Mouse (Mus musculus) neural tube, embryonic 13.5 days (tissue): ENCODE data around the gene Pitpnm3. TPM values are rescaled to one million over a fixed set of nuclear protein-coding genes. Genes with fewer than 3 reads are reported as not detected.

Source experiments
- ATAC-seq: fragments of 200-750 bp; cut with Nextera tagmentation; 2 replicates; pipeline ENCODE4 v1.8.0; 2017; ENCODE audit warnings: low read depth, mild to moderate bottlenecking, moderate TSS enrichment, moderate library complexity
- H3K27ac ChIP-seq: fragments of 300-500 bp; sonication (generic); replicated peaks from 2 replicates; pipeline ENCODE4 v1.5.1; 2015; ENCODE audit warnings: moderate library complexity, mild to moderate bottlenecking, inconsistent platforms
- H3K27me3 ChIP-seq: fragments of 300-500 bp; sonication (generic); 2 replicates; pipeline ENCODE4 v1.6.1; 2015; ENCODE audit warnings: mild to moderate bottlenecking, inconsistent platforms
- H3K36me3 ChIP-seq: fragments of 300-500 bp; sonication (generic); 2 replicates; pipeline ENCODE4 v1.6.1; 2015; ENCODE audit warnings: mild to moderate bottlenecking, inconsistent platforms
- H3K4me1 ChIP-seq: fragments of 300-500 bp; sonication (generic); replicated peaks from 2 replicates; pipeline ENCODE4 v1.6.1; 2015; ENCODE audit warnings: inconsistent platforms
- H3K4me2 ChIP-seq: fragments of 300-500 bp; sonication (generic); 2 replicates; pipeline ENCODE4 v1.6.1; 2015; ENCODE audit warnings: inconsistent platforms, mild to moderate bottlenecking, moderate library complexity
- H3K4me3 ChIP-seq: fragments of 300-500 bp; sonication (generic); 2 replicates; pipeline ENCODE4 v1.5.1; 2015; ENCODE audit warnings: mild to moderate bottlenecking, inconsistent platforms
- H3K9ac ChIP-seq: fragments of 300-500 bp; sonication (generic); 2 replicates; pipeline ENCODE4 v1.6.1; 2015; ENCODE audit warnings: moderate library complexity, mild to moderate bottlenecking, inconsistent platforms
- H3K9me3 ChIP-seq: fragments of 300-500 bp; sonication (generic); 2 replicates; pipeline ENCODE4 v1.6.1; 2016; ENCODE audit warnings: inconsistent platforms
- WGBS: fragments of 180-500 bp; shearing (Covaris S2); methylation state at CpG from one replicate; pipeline ENCODE4 v1.1.7; 2015; 5-methylcytosine and 5-hydroxymethylcytosine counted together
- polyA plus RNA-seq: library from polyadenylated mRNA; unstranded; fragments of >200 nt; fragmentation: Nextera tagmentation; extraction: Ambion mirVana; gene quantifications from 2 replicates; pipeline ENCODE4 v1.2.1, GENCODE M21; 2015

The Pitpnm3 gene
- polyA plus RNA-seq, 1 experiment from 2014 or later = 1.8 TPM

GRCm38 (mm10) chr11:72060416-72060815 lies 75.2 kb downstream of the Pitpnm3 start:
- peaks cover 7% of the 10 kb centered on the region; the same call in 1 of the 2 replicates for H3K36me3 ChIP-seq
- no peak overlapping the region for H3K4me3 ChIP-seq
- WGBS = 85% methylated on average over 9 of the region's 9 CpGs
- H3K4me2 ChIP-seq = no peak overlapping the region
- no peaks in the 10 kb centered on the region for H3K27me3 ChIP-seq
- ATAC-seq = no peak
- peaks cover 7% of the 10 kb centered on the region; the same call in 1 of the 2 replicates for H3K4me1 ChIP-seq
- peaks cover 12% of the 10 kb centered on the region; the same call in 1 of the 2 replicates for H3K9me3 ChIP-seq
- no peak overlapping the region for H3K9ac ChIP-seq
- H3K27ac ChIP-seq = no peak overlapping the region

DNA sequence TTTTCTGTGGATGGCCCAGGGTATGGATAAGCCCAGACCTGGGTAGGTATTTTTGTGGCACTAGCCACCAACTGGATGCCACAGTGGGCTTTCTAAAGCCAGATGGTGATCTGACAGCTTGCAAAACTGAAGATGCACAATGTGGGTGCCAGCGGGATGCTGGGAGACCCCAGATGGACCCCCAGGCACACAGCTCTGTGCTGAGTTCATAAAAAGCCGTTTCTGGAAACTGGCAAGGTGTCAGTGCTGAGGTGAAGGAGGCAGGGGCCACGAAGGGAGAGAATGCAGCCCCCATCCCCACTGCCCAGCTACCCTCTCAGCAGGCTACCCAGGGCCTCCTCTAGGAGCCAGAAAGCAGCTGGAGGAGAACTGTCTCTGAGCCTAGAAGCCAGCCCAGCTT lies 78.4 kb downstream of the Pitpnm3 start:
- H3K4me1 ChIP-seq = peaks cover 16% of the 10 kb centered on the region
- H3K27ac ChIP-seq = no peak overlapping the region
- no peak overlapping the region for H3K4me2 ChIP-seq
- ATAC-seq = no peak
- H3K27me3 ChIP-seq = peaks cover 10% of the 10 kb centered on the region; the same call in 1 of the 2 replicates
- H3K36me3 ChIP-seq = no peaks in the 10 kb centered on the region
- WGBS = 72% methylated on average over 3 of the region's 3 CpGs
- H3K9ac ChIP-seq = no peak overlapping the region
- H3K9me3 ChIP-seq = no peaks in the 10 kb centered on the region
- no peak overlapping the region for H3K4me3 ChIP-seq

- WGBS = 33% methylated on average over 2 of the region's 2 CpGs
- no peak for ATAC-seq
- H3K27me3 ChIP-seq = peaks cover 23% of the 10 kb centered on the region
- no peaks in the 10 kb centered on the region for H3K9me3 ChIP-seq
- H3K9ac ChIP-seq = no peak overlapping the region
- H3K27ac ChIP-seq = no peak overlapping the region
- H3K4me2 ChIP-seq = no peak overlapping the region
- peaks cover 36% of the 10 kb centered on the region for H3K4me1 ChIP-seq
- H3K4me3 ChIP-seq = no peak overlapping the region
- no peaks in the 10 kb centered on the region for H3K36me3 ChIP-seq
Measured at GRCm38 (mm10) chr11:72055176-72055575, 80.4 kb downstream of the Pitpnm3 start.

DNA sequence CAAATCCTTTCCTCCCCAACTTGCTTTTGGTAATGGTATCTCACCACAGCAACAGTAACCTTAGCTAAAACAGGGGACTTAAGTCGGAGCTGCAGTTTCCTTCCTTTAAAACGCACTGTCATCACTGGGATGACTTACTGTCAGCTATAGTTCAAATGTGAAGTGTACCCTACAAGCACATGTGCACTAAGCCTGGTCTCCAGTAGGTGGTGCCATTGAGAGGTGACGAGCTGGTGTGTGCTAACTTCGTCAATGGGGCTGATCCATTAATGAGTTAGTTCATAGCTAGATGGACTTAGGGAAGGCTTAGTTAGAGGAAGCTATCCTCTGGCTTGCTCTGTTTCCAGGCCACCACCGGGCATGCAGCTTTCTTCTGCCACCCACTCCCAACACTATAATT lies 82.9 kb downstream of the Pitpnm3 start:
- Histone ChIP-seq H3K36me3 (no peaks in the 10 kb centered on the region), H3K4me2 (no peak overlapping the region), H3K4me1 (peaks cover 40% of the 10 kb centered on the region), H3K4me3 (no peak overlapping the region), H3K27ac (no peak overlapping the region), H3K27me3 (peaks cover 34% of the 10 kb centered on the region), H3K9ac (no peak overlapping the region), H3K9me3 (no peaks in the 10 kb centered on the region)
- 16% methylated on average over 5 of the region's 5 CpGs for WGBS
- no peak for ATAC-seq

GRCm38 (mm10) chr11:72052221-72052620 lies 83.4 kb downstream of the Pitpnm3 start:
- H3K4me1 ChIP-seq = peaks cover 40% of the 10 kb centered on the region
- peaks cover 34% of the 10 kb centered on the region for H3K27me3 ChIP-seq
- 48% methylated on average over 3 of the region's 3 CpGs for WGBS
- no peaks in the 10 kb centered on the region for H3K36me3 ChIP-seq
- ATAC-seq = no peak
- no peak overlapping the region for H3K4me3 ChIP-seq
- H3K27ac ChIP-seq = no peak overlapping the region
- no peak overlapping the region for H3K4me2 ChIP-seq
- no peaks in the 10 kb centered on the region for H3K9me3 ChIP-seq
- H3K9ac ChIP-seq = no peak overlapping the region

DNA sequence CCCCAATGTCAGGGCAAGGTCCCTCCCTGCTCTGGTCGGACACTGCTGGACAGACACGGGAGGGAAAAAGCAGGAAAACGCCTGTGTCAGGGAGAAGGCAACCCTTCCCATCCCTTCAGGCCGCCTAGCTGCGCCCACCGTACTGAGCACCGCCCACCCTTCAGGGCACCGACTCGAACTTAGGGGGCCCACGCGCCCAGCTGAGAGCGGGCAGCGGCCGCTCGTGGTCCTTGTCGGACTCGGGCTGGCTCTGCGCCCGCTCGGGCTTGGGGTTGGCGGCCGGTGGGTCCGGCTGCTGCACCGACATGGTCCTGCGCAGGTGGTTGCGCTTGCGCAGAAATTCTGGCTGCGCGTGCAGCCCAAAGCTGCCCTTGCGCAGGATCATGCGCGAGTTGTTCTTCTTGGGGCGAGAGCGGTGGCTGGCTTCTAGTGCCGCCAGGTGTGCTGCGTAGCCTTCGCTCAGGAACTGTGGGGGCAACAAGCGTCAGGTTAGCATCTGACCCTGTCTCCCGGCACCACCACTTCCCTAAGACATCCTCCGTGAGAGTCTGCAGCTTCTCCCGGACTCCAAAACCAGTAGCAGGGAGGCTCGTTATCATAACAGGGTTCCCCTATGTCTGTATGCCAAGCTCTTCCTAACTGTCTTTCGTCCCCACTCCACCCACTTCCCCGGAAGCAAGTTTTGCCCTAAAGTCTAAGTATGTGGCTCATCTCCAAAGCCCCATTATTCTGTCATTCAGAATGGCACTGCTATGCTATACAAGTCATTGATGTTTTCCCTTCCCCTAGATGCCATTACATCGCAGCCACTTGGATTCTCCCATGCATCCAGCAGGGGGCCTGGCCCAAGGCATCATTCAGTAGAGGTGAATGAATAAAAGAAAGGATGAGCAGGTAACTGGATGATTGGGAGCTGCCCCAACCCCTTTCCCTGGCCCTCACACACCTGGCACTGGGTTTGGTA lies 84.4 kb downstream of the Pitpnm3 start:
- peak overlapping the region; percentile 77 for H3K4me2 ChIP-seq
- peak overlapping the region; percentile 68 for H3K27ac ChIP-seq
- H3K4me3 ChIP-seq = peak overlapping the region; percentile 55
- H3K9ac ChIP-seq = peak overlapping the region; percentile 80
- no peaks in the 10 kb centered on the region for H3K36me3 ChIP-seq
- H3K9me3 ChIP-seq = no peaks in the 10 kb centered on the region
- peaks cover 40% of the 10 kb centered on the region for H3K4me1 ChIP-seq
- ATAC-seq = peak; percentile 66
- WGBS = 2% methylated on average over 45 of the region's 45 CpGs
- peaks cover 34% of the 10 kb centered on the region for H3K27me3 ChIP-seq

GRCm38 (mm10) chr11:72050168-72050894 lies 85.2 kb downstream of the Pitpnm3 start:
- ATAC-seq = 0 out of 2 replicates have a peak, but pooled peaks have one; percentile 6

GRCm38 (mm10) chr11:72049171-72049759 lies 86.3 kb downstream of the Pitpnm3 start:
- no peak overlapping the region for H3K9ac ChIP-seq
- H3K36me3 ChIP-seq = no peaks in the 10 kb centered on the region
- H3K27me3 ChIP-seq = peaks cover 34% of the 10 kb centered on the region
- H3K27ac ChIP-seq = no peak overlapping the region
- no peak for ATAC-seq
- H3K4me3 ChIP-seq = no peak overlapping the region
- H3K4me2 ChIP-seq = no peak overlapping the region
- WGBS = 66% methylated on average over 8 of the region's 8 CpGs
- peaks cover 34% of the 10 kb centered on the region for H3K4me1 ChIP-seq
- no peaks in the 10 kb centered on the region for H3K9me3 ChIP-seq

More at GRCm38 (mm10) chr11:72050168-72050894, 85.2 kb downstream of the Pitpnm3 start:
- Histone ChIP-seq H3K4me3 (peak overlapping the region; percentile 55), H3K4me1 (peaks cover 33% of the 10 kb centered on the region), H3K36me3 (no peaks in the 10 kb centered on the region), H3K27ac (peak overlapping the region; percentile 68; the same call in 1 of the 2 replicates), H3K27me3 (peaks cover 34% of the 10 kb centered on the region), H3K4me2 (peak overlapping the region; percentile 77), H3K9me3 (no peaks in the 10 kb centered on the region), H3K9ac (peak overlapping the region; percentile 80)
- 24% methylated on average over 14 of the region's 14 CpGs for WGBS

- WGBS = 70% methylated on average over 6 of the region's 6 CpGs
- no peak for ATAC-seq
- H3K9me3 ChIP-seq = no peaks in the 10 kb centered on the region
- H3K4me1 ChIP-seq = peaks cover 39% of the 10 kb centered on the region
- no peak overlapping the region for H3K27ac ChIP-seq
- H3K36me3 ChIP-seq = no peaks in the 10 kb centered on the region
- H3K4me2 ChIP-seq = no peak overlapping the region
- H3K4me3 ChIP-seq = no peak overlapping the region
- no peak overlapping the region for H3K9ac ChIP-seq
- H3K27me3 ChIP-seq = peaks cover 30% of the 10 kb centered on the region
Measured at GRCm38 (mm10) chr11:72048730-72049129, 86.8 kb downstream of the Pitpnm3 start.

DNA sequence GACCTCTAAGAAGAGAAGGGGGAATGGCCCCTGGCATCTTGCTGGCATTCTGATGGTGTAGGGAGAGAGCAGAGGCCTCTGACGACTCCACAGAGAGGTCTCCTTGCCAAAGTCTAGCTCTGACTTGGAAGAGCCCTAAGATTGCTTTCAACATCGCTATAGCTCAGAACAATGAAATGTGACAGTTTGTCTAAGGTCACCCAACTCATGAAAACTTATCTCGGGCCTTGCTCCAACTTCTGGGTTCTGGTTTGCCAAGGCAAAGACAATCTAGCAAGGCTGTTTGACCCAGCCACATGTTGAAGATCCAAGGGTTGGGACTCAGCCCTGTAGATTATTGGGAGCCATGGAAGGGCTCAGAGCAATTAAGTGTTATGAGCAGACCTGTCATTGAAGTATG lies 91.3 kb downstream of the Pitpnm3 start:
- H3K4me2 ChIP-seq = peak overlapping the region; percentile 84
- no peaks in the 10 kb centered on the region for H3K9me3 ChIP-seq
- H3K27me3 ChIP-seq = peaks cover 2% of the 10 kb centered on the region; the same call in 1 of the 2 replicates
- ATAC-seq = no peak
- H3K27ac ChIP-seq = no peak overlapping the region
- no peak overlapping the region for H3K9ac ChIP-seq
- H3K4me1 ChIP-seq = peaks cover 47% of the 10 kb centered on the region
- no peaks in the 10 kb centered on the region for H3K36me3 ChIP-seq
- no peak overlapping the region for H3K4me3 ChIP-seq
- 92% methylated on average over 3 of the region's 3 CpGs for WGBS

DNA sequence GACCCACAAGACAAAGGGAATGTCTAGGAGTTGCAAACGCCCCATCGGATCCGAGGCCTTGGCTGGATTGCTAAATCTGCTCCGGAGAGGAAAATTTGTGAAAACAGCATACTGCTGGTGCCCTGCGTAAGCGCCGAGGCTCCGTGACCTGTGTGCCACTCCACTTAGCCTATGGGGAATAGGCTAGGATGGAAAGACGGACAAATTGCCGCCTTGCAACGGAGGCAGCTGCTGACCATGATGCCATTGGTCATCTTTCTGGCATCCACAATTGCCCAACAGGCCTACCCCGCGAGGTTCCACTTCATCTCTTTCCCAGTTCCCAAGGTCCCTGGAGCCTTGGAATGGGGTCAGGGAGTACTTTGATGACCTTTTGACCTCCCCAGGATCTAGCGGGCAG lies 92.9 kb downstream of the Pitpnm3 start:
- no peaks in the 10 kb centered on the region for H3K36me3 ChIP-seq
- no peaks in the 10 kb centered on the region for H3K27me3 ChIP-seq
- 1% methylated on average over 14 of the region's 14 CpGs for WGBS
- peaks cover 63% of the 10 kb centered on the region for H3K4me1 ChIP-seq
- H3K9me3 ChIP-seq = no peaks in the 10 kb centered on the region
- peak overlapping the region; percentile 84 for H3K4me2 ChIP-seq
- peak overlapping the region; percentile 61 for H3K4me3 ChIP-seq
- H3K27ac ChIP-seq = no peak overlapping the region
- no peak for ATAC-seq
- H3K9ac ChIP-seq = peak overlapping the region; percentile 65
